Mouse (Mus musculus): Measurements from ENCODE around the gene Ppat.

The Ppat gene

DNA sequence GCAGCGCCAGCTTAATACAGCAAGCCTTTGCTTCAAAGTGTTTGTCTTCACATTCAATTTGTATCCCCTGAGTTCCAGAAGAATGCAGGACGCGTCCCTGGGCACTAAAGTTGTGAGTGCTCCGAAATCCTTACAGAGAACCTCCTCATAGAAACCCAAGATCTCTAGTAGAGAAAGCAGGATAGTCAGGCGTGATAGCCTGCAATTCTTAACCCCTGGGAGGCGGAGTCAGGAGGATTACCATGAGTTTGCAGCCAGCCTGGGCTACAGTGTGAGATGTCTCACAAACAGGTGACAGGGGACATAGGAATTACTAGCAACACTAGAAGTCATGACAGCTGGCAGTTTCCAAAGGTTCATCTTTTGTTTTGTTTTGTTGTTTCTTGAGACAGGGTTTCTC is 81.8 kb downstream of the Ppat start:
- DNase-seq = no peak

DNA sequence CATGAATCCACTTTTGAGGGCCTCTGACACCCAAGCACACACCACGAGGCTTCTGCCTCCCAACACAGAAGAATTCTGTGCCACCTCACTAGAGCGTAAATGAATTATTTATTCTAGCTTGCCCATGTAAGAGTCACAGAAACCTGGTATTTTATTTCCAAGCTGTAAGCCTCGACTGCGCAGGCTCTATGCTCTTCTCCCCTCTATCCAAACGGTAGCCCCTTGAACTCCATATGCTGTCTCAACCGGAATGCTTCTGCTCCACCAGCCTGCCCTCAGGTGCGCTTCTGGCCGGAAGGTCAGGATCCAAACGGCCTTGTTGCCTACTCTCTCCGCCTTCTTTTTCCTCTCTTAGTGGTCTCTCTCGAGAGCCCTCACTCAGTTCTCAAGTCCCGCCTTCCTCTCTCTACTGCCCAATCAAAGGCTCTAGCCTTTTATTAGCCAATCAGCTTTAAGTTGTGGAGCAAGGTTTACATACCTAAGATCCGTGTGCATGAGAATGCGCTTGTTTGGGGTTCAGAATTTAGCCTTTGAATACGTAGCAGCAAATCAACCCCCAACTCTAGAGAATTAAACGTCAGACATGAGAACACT is 82.6 kb downstream of the Ppat start:
- peak; percentile 13 for DNase-seq

DNA sequence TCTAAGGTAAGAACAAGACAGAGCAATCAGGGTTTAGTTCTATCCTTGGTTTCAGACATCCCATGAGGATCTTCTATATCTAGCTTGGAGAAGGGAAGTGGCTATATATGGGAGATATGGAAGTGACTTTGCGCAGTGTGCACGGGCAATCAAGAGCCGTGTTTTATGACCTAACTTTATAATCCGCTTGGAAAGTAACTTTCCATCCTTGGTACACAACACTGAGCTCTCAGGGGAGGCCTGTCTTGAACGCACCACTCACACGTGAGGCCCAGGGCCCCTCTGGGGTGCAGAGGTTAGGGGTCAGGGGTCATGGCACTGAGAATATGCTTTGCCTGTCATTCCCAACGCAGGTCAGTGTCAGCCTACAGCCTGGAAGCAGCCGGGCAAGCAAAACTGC is 84.6 kb downstream of the Ppat start:
- no peak for DNase-seq
